Mouse (Mus musculus): ENCODE results near the gene Ush2a. TPM values are rescaled to one million over a fixed set of nuclear protein-coding genes. Genes with fewer than 3 reads are reported as not detected.

Gene Ush2a
- polyA plus RNA-seq, 1 experiment from 2014 or later, result 0.05 TPM

GRCm38 (mm10) chr1:188672871-188673270 lies 411.0 kb downstream of the Ush2a start:
- Histone ChIP-seq H3K4me1 (ENCODE audit: insufficient read depth, low read length) (no peaks in the 10 kb centered on the region), H3K9me3 (ENCODE audit: low read length) (no peaks in the 10 kb centered on the region), H3K9ac (replicated peaks; ENCODE audit: low read length) (no peak overlapping the region), H3K27ac (ENCODE audit: low read length) (no peak overlapping the region), H3K4me2 (replicated peaks; ENCODE audit: low read depth, low read length) (no peak overlapping the region), H3K27me3 (ENCODE audit: insufficient read depth, low read length) (no peaks in the 10 kb centered on the region), H3K36me3 (ENCODE audit: insufficient read depth, low read length) (no peaks in the 10 kb centered on the region), H3K4me3 (ENCODE audit: low read length) (no peak overlapping the region)
- ATAC-seq (ENCODE audit: low FRiP score, low TSS enrichment), result no peak
- WGBS, result 93% methylated on average over 12 of the region's 12 CpGs

- Histone ChIP-seq H3K27me3 (ENCODE audit: insufficient read depth, low read length) (no peaks in the 10 kb centered on the region), H3K4me1 (ENCODE audit: insufficient read depth, low read length) (no peaks in the 10 kb centered on the region), H3K27ac (ENCODE audit: low read length) (no peak overlapping the region), H3K9ac (replicated peaks; ENCODE audit: low read length) (no peak overlapping the region), H3K9me3 (ENCODE audit: low read length) (no peaks in the 10 kb centered on the region), H3K4me2 (replicated peaks; ENCODE audit: low read depth, low read length) (no peak overlapping the region), H3K36me3 (ENCODE audit: insufficient read depth, low read length) (no peaks in the 10 kb centered on the region), H3K4me3 (ENCODE audit: low read length) (no peak overlapping the region)
- 48% methylated on average over 8 of the region's 8 CpGs for WGBS
- ATAC-seq (ENCODE audit: low FRiP score, low TSS enrichment), result no peak
These were observed 413.1 kb downstream of the Ush2a start for GRCm38 (mm10) chr1:188674640-188675510.

GRCm38 (mm10) chr1:188675511-188675863 lies 413.7 kb downstream of the Ush2a start:
- Histone ChIP-seq H3K27ac (ENCODE audit: low read length) (no peak overlapping the region), H3K4me3 (ENCODE audit: low read length) (no peak overlapping the region), H3K9ac (replicated peaks; ENCODE audit: low read length) (no peak overlapping the region), H3K4me2 (replicated peaks; ENCODE audit: low read depth, low read length) (no peak overlapping the region), H3K9me3 (ENCODE audit: low read length) (no peaks in the 10 kb centered on the region), H3K36me3 (ENCODE audit: insufficient read depth, low read length) (no peaks in the 10 kb centered on the region), H3K4me1 (ENCODE audit: insufficient read depth, low read length) (no peaks in the 10 kb centered on the region), H3K27me3 (ENCODE audit: insufficient read depth, low read length) (no peaks in the 10 kb centered on the region)
- no peak for ATAC-seq (ENCODE audit: low FRiP score, low TSS enrichment)
- 87% methylated on average over 10 of the region's 10 CpGs for WGBS

- no peak for ATAC-seq (ENCODE audit: low FRiP score, low TSS enrichment)
- H3K9me3 ChIP-seq (ENCODE audit: low read length), result no peaks in the 10 kb centered on the region
- no peaks in the 10 kb centered on the region for H3K27me3 ChIP-seq (ENCODE audit: insufficient read depth, low read length)
- WGBS, result 57% methylated on average over 8 of the region's 8 CpGs
- H3K4me3 ChIP-seq (ENCODE audit: low read length), result no peak overlapping the region
- H3K27ac ChIP-seq (ENCODE audit: low read length), result no peak overlapping the region
- H3K36me3 ChIP-seq (ENCODE audit: insufficient read depth, low read length), result no peaks in the 10 kb centered on the region
- H3K4me1 ChIP-seq (ENCODE audit: insufficient read depth, low read length), result no peaks in the 10 kb centered on the region
- H3K9ac ChIP-seq (replicated peaks; ENCODE audit: low read length), result no peak overlapping the region
- H3K4me2 ChIP-seq (replicated peaks; ENCODE audit: low read depth, low read length), result no peak overlapping the region
These were observed 416.4 kb downstream of the Ush2a start for GRCm38 (mm10) chr1:188678189-188678588.

- Histone ChIP-seq H3K4me3 (ENCODE audit: low read length) (no peak overlapping the region), H3K9me3 (ENCODE audit: low read length) (peaks cover 5% of the 10 kb centered on the region), H3K4me2 (replicated peaks; ENCODE audit: low read depth, low read length) (no peak overlapping the region), H3K27me3 (ENCODE audit: insufficient read depth, low read length) (no peaks in the 10 kb centered on the region), H3K27ac (ENCODE audit: low read length) (no peak overlapping the region), H3K9ac (replicated peaks; ENCODE audit: low read length) (no peak overlapping the region), H3K4me1 (ENCODE audit: insufficient read depth, low read length) (no peaks in the 10 kb centered on the region), H3K36me3 (ENCODE audit: insufficient read depth, low read length) (no peaks in the 10 kb centered on the region)
- 94% methylated on average over 14 of the region's 14 CpGs for WGBS
- ATAC-seq (ENCODE audit: low FRiP score, low TSS enrichment), result no peak
These were observed 424.5 kb downstream of the Ush2a start for GRCm38 (mm10) chr1:188686362-188686761.

- H3K36me3 ChIP-seq (ENCODE audit: insufficient read depth, low read length), result no peaks in the 10 kb centered on the region
- no peak for ATAC-seq (ENCODE audit: low FRiP score, low TSS enrichment)
- H3K9me3 ChIP-seq (ENCODE audit: low read length), result peaks cover 6% of the 10 kb centered on the region
- 88% methylated on average over 2 of the region's 2 CpGs for WGBS
- no peak overlapping the region for H3K4me3 ChIP-seq (ENCODE audit: low read length)
- H3K4me2 ChIP-seq (replicated peaks; ENCODE audit: low read depth, low read length), result no peak overlapping the region
- no peak overlapping the region for H3K27ac ChIP-seq (ENCODE audit: low read length)
- no peaks in the 10 kb centered on the region for H3K4me1 ChIP-seq (ENCODE audit: insufficient read depth, low read length)
- no peaks in the 10 kb centered on the region for H3K27me3 ChIP-seq (ENCODE audit: insufficient read depth, low read length)
- H3K9ac ChIP-seq (replicated peaks; ENCODE audit: low read length), result no peak overlapping the region
These were observed 434.5 kb downstream of the Ush2a start for GRCm38 (mm10) chr1:188696295-188696694.

- Histone ChIP-seq H3K27ac (ENCODE audit: low read length) (no peak overlapping the region), H3K9me3 (ENCODE audit: low read length) (no peaks in the 10 kb centered on the region), H3K9ac (replicated peaks; ENCODE audit: low read length) (no peak overlapping the region), H3K36me3 (ENCODE audit: insufficient read depth, low read length) (no peaks in the 10 kb centered on the region), H3K4me1 (ENCODE audit: insufficient read depth, low read length) (no peaks in the 10 kb centered on the region), H3K27me3 (ENCODE audit: insufficient read depth, low read length) (no peaks in the 10 kb centered on the region), H3K4me2 (replicated peaks; ENCODE audit: low read depth, low read length) (no peak overlapping the region), H3K4me3 (ENCODE audit: low read length) (no peak overlapping the region)
- no peak for ATAC-seq (ENCODE audit: low FRiP score, low TSS enrichment)
- WGBS, result 89% methylated on average over 4 of the region's 4 CpGs
These were observed 446.4 kb downstream of the Ush2a start for GRCm38 (mm10) chr1:188708176-188708575.

- H3K36me3 ChIP-seq (ENCODE audit: insufficient read depth, low read length), result no peaks in the 10 kb centered on the region
- WGBS, result 92% methylated on average over 10 of the region's 10 CpGs
- no peaks in the 10 kb centered on the region for H3K9me3 ChIP-seq (ENCODE audit: low read length)
- no peak overlapping the region for H3K9ac ChIP-seq (replicated peaks; ENCODE audit: low read length)
- no peak for ATAC-seq (ENCODE audit: low FRiP score, low TSS enrichment)
- no peaks in the 10 kb centered on the region for H3K4me1 ChIP-seq (ENCODE audit: insufficient read depth, low read length)
- H3K4me3 ChIP-seq (ENCODE audit: low read length), result no peak overlapping the region
- no peaks in the 10 kb centered on the region for H3K27me3 ChIP-seq (ENCODE audit: insufficient read depth, low read length)
- H3K27ac ChIP-seq (ENCODE audit: low read length), result no peak overlapping the region
- no peak overlapping the region for H3K4me2 ChIP-seq (replicated peaks; ENCODE audit: low read depth, low read length)
These were observed 446.9 kb downstream of the Ush2a start for GRCm38 (mm10) chr1:188708694-188709093.

- Histone ChIP-seq H3K4me1 (ENCODE audit: insufficient read depth, low read length) (no peaks in the 10 kb centered on the region), H3K4me2 (replicated peaks; ENCODE audit: low read depth, low read length) (no peak overlapping the region), H3K9me3 (ENCODE audit: low read length) (no peaks in the 10 kb centered on the region), H3K9ac (replicated peaks; ENCODE audit: low read length) (no peak overlapping the region), H3K4me3 (ENCODE audit: low read length) (no peak overlapping the region), H3K36me3 (ENCODE audit: insufficient read depth, low read length) (no peaks in the 10 kb centered on the region), H3K27me3 (ENCODE audit: insufficient read depth, low read length) (no peaks in the 10 kb centered on the region), H3K27ac (ENCODE audit: low read length) (no peak overlapping the region)
- ATAC-seq (ENCODE audit: low FRiP score, low TSS enrichment), result no peak
- 80% methylated on average over 18 of the region's 18 CpGs for WGBS
These were observed 452.3 kb downstream of the Ush2a start for GRCm38 (mm10) chr1:188714131-188714530.

- no peak overlapping the region for H3K9ac ChIP-seq (replicated peaks; ENCODE audit: low read length)
- no peak overlapping the region for H3K4me3 ChIP-seq (ENCODE audit: low read length)
- 87% methylated on average over 7 of the region's 7 CpGs for WGBS
- H3K9me3 ChIP-seq (ENCODE audit: low read length), result no peaks in the 10 kb centered on the region
- no peak overlapping the region for H3K4me2 ChIP-seq (replicated peaks; ENCODE audit: low read depth, low read length)
- H3K36me3 ChIP-seq (ENCODE audit: insufficient read depth, low read length), result no peaks in the 10 kb centered on the region
- no peak overlapping the region for H3K27ac ChIP-seq (ENCODE audit: low read length)
- no peaks in the 10 kb centered on the region for H3K4me1 ChIP-seq (ENCODE audit: insufficient read depth, low read length)
- no peaks in the 10 kb centered on the region for H3K27me3 ChIP-seq (ENCODE audit: insufficient read depth, low read length)
- no peak for ATAC-seq (ENCODE audit: low FRiP score, low TSS enrichment)
These were observed 453.1 kb downstream of the Ush2a start for GRCm38 (mm10) chr1:188714941-188715340.

Data from kidney, embryonic 16.5 days (tissue).